Mouse (Mus musculus) neural tube, embryonic 11.5 days (tissue): ENCODE data around the gene Tmem106a. TPM values are rescaled to one million over a fixed set of nuclear protein-coding genes. Genes with fewer than 3 reads are reported as not detected.
A peak's percentile ranks its signal among the peaks of the same experiment; 100 is the strongest.
"Not testable (repeated sequence)": the region's sequence is repeated elsewhere in the genome, so short reads cannot be mapped to it uniquely, and the experiment has no call there.

Experiments
- ATAC-seq: fragments of 200-750 bp; cut with Nextera tagmentation; 2 replicates; pipeline ENCODE4 v1.8.0; 2017; ENCODE audit warnings: moderate number of reproducible peaks, mild to moderate bottlenecking, moderate TSS enrichment, moderate library complexity; ENCODE audit not compliant: insufficient read depth, low FRiP score, low TSS enrichment
- DNase-seq: peaks from one replicate; pipeline ENCODE4 v3.0.0-alpha.2; 2015; ENCODE audit warnings: low spot score
- H3K27ac ChIP-seq: fragments of 300-500 bp; sonication (generic); 2 replicates; pipeline ENCODE4 v1.5.1; 2014; ENCODE audit warnings: low read depth, mild to moderate bottlenecking, low read length
- H3K27me3 ChIP-seq: fragments of 300-500 bp; sonication (generic); 2 replicates; pipeline ENCODE4 v1.6.1; 2014; ENCODE audit warnings: mild to moderate bottlenecking, low read length, mixed read lengths; ENCODE audit not compliant: control insufficient read depth, insufficient read depth
- H3K36me3 ChIP-seq: fragments of 300-500 bp; sonication (generic); 2 replicates; pipeline ENCODE4 v1.6.1; 2014; ENCODE audit warnings: mild to moderate bottlenecking, low read length, moderate library complexity, mixed read lengths; ENCODE audit not compliant: control insufficient read depth, insufficient read depth
- H3K4me1 ChIP-seq: fragments of 300-500 bp; sonication (generic); 2 replicates; pipeline ENCODE4 v1.6.1; 2014; ENCODE audit warnings: low read length, mixed read lengths; ENCODE audit not compliant: control insufficient read depth, insufficient read depth
- H3K4me2 ChIP-seq: fragments of 300-500 bp; sonication (generic); 2 replicates; pipeline ENCODE4 v1.6.1; 2014; ENCODE audit warnings: low read depth, mild to moderate bottlenecking, moderate library complexity
- H3K4me3 ChIP-seq: fragments of 300-500 bp; sonication (generic); 2 replicates; pipeline ENCODE4 v1.5.1; 2014; ENCODE audit warnings: low read depth, low read length
- H3K9ac ChIP-seq: fragments of 300-500 bp; sonication (generic); 2 replicates; pipeline ENCODE4 v1.6.1; 2014; ENCODE audit warnings: mild to moderate bottlenecking, low read length
- H3K9me3 ChIP-seq: fragments of 300-500 bp; sonication (generic); 2 replicates; pipeline ENCODE4 v1.6.1; 2016; ENCODE audit warnings: low read length; ENCODE audit not compliant: control insufficient read depth
- WGBS: fragments of 180-500 bp; shearing (Covaris S2); extraction: QIAGEN DNeasy Blood & Tissue Kit; methylation state at CpG from one replicate; pipeline ENCODE4 v1.1.7; 2014; 5-methylcytosine and 5-hydroxymethylcytosine counted together
- polyA plus RNA-seq: library from polyadenylated mRNA; unstranded; fragments of >200 nt; fragmentation: Nextera tagmentation; extraction: Ambion mirVana; gene quantifications from 2 replicates; pipeline ENCODE4 v1.2.1, GENCODE M21; 2014

The Tmem106a gene
- polyA plus RNA-seq, 1 experiment from 2014 or later, result 1.6 TPM

DNA sequence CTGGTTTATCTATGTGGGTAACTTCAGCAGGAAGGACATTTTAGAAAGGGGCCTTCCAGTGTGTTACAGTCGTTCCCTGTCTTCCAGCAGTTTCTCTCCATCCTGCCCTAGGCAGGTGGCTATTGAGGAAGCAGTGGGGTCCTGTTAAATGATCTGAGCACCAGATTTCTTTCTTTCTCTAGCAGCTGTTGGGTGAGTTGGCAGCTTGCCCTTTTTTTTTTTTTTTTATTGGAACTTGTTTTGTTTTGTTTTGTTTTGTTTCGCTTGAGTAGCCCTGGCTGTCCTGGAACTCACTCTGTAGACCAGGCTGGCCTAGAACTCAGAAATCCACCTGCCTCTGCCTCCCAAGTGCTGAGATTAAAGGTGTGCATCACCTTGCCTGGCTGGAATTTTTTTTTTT, 25.1 kb upstream of the Tmem106a start:
- ATAC-seq, result no peak
- Histone ChIP-seq H3K4me3 (no peak overlapping the region), H3K27ac (no peak overlapping the region), H3K9me3 (no peaks in the 10 kb centered on the region), H3K27me3 (no peaks in the 10 kb centered on the region), H3K4me1 (peaks cover 10% of the 10 kb centered on the region; the same call in 1 of the 2 replicates), H3K36me3 (no peaks in the 10 kb centered on the region), H3K9ac (no peak overlapping the region), H3K4me2 (no peak overlapping the region)
- DNase-seq, result no peak
- 94% methylated on average over 2 of the region's 2 CpGs for WGBS

DNA sequence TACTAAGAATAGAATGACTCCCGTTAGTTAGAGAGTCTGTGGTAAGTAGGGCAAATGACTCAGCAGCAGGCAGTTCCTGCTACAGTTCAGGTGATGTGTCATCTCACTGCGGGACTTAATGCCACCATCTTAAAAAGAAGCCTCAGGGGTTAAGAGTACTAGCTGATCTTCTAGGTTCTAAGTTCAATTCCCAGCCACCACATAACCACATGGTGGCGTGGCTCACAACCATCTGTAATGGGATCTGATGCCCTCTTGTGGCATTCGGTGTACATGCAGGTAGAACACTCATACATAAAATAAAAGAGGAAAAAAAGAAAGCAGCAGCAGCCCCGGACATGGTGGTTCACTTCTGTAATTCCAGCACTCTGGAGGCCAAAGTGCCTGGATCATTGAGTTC, 19.7 kb upstream of the Tmem106a start:
- Histone ChIP-seq H3K27ac (no peak overlapping the region), H3K4me3 (no peak overlapping the region), H3K36me3 (peaks cover 13% of the 10 kb centered on the region), H3K9ac (no peak overlapping the region), H3K9me3 (no peaks in the 10 kb centered on the region), H3K4me1 (no peaks in the 10 kb centered on the region), H3K4me2 (no peak overlapping the region), H3K27me3 (no peaks in the 10 kb centered on the region)
- ATAC-seq (no peak), DNase-seq (peak; percentile 55)
- WGBS, result 48% methylated on average over 5 of the region's 5 CpGs

DNA sequence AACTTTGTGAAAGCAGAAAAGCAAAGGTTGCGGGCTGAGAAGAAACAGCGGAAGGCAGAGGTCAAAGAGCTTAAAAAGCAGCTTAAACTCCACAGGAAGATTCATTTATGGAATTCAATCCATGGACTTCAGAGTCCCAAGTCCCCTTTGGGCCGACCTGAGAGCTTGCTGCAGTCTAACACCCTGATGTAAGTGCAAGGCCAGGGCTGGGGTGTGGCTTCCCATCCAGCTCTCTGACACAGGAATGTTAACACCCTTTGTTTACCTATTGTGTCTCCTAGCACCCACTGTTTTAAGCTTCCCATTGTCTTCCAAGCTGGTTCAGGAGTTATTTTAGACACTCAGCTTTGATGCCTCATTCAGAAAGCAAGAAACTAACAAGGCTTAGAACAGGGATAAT, 13.6 kb upstream of the Tmem106a start:
- Histone ChIP-seq H3K27ac (no peak overlapping the region), H3K9me3 (no peaks in the 10 kb centered on the region), H3K27me3 (no peaks in the 10 kb centered on the region), H3K4me1 (no peaks in the 10 kb centered on the region), H3K9ac (no peak overlapping the region), H3K4me3 (no peak overlapping the region), H3K4me2 (no peak overlapping the region), H3K36me3 (peaks cover 31% of the 10 kb centered on the region)
- ATAC-seq (no peak), DNase-seq (no peak)
- WGBS, result 84% methylated on average over 3 of the region's 3 CpGs

GRCm38 (mm10) chr11:101576116-101576515, 5.9 kb upstream of the Tmem106a start:
- H3K4me3 ChIP-seq, result no peak overlapping the region
- ATAC-seq (no peak), DNase-seq (no peak)
- H3K9me3 ChIP-seq, result no peaks in the 10 kb centered on the region
- H3K27me3 ChIP-seq, result no peaks in the 10 kb centered on the region
- H3K27ac ChIP-seq, result no peak overlapping the region
- H3K4me1 ChIP-seq, result no peaks in the 10 kb centered on the region
- H3K4me2 ChIP-seq, result no peak overlapping the region
- peaks cover 27% of the 10 kb centered on the region for H3K36me3 ChIP-seq
- 85% methylated on average over 6 of the region's 6 CpGs for WGBS
- H3K9ac ChIP-seq, result no peak overlapping the region

DNA sequence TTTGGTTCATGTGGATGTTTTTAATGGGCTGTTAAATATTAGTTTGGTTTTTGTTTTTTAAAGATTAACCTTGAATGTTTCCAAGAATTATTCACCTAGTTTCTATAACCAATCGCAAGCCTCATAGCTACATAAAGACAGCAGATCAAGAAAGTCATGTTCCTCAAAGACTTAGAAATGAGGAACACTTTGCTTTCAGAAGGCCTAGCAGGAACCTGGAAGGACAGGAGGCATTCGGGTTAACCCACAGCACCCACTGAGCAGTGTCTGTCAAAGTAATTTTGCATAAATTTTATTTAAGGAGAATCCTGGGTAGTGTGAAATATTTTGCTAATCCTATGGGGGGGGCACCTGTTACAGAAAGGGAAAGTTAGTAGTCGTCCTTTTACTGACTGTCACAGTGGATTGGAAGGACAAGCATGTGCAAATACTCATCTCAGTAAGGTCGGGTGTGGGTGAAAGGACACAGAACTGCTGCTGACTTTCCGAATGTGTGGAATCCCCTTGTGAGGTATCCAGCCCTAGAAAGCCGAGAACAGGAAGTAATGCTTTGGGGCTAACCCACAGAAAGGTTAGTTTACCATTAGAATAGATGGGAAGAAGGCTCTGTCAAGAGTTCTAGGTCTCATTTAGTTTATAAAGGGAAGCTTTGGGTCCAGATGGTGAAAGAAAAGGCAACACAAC, 819 bp upstream of the Tmem106a start:
- DNase-seq (no peak), ATAC-seq (no peak)
- Histone ChIP-seq H3K9me3 (no peaks in the 10 kb centered on the region), H3K36me3 (peaks cover 7% of the 10 kb centered on the region), H3K4me1 (peaks cover 3% of the 10 kb centered on the region; the same call in 1 of the 2 replicates), H3K4me2 (no peak overlapping the region), H3K27ac (no peak overlapping the region), H3K4me3 (no peak overlapping the region), H3K9ac (no peak overlapping the region), H3K27me3 (no peaks in the 10 kb centered on the region)
- WGBS, result 83% methylated on average over 6 of the region's 6 CpGs

DNA sequence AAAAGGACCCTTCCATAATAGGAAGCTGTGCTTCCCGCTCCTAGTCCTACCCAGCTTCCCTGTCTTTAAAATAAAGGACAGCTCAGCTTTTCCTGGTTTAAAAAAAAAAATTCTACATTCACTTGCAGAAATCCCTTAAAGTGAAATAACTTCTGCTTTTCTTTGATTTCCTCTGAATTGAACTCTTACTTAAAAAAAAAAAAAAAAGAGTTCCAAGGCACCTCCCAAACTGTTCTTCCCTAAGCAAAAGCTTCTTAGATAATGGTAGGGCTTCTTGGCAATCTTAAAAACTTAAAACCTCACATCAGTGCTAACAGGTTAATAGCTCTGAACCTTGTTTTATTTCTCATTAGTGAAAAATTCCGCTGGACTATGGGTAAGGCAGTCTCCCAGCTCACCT, 1.2 kb downstream of the Tmem106a start:
- no peak overlapping the region for H3K27ac ChIP-seq
- 89% methylated on average over 2 of the region's 2 CpGs for WGBS
- no peak overlapping the region for H3K9ac ChIP-seq
- no peaks in the 10 kb centered on the region; the same call in 1 of the 2 replicates for H3K36me3 ChIP-seq
- H3K9me3 ChIP-seq, result no peaks in the 10 kb centered on the region
- H3K27me3 ChIP-seq, result no peaks in the 10 kb centered on the region
- peaks cover 3% of the 10 kb centered on the region; the same call in 1 of the 2 replicates for H3K4me1 ChIP-seq
- no peak for DNase-seq
- H3K4me2 ChIP-seq, result no peak overlapping the region
- ATAC-seq, result no peak
- no peak overlapping the region for H3K4me3 ChIP-seq

GRCm38 (mm10) chr11:101585031-101585430, 3.0 kb downstream of the Tmem106a start:
- H3K4me1 ChIP-seq, H3K36me3 ChIP-seq, H3K9me3 ChIP-seq, H3K9ac ChIP-seq, ATAC-seq, H3K27me3 ChIP-seq, DNase-seq, H3K4me3 ChIP-seq, H3K27ac ChIP-seq, H3K4me2 ChIP-seq: not testable (repeated sequence)
- 100% methylated on average over 1 of the region's 1 CpGs for WGBS

DNA sequence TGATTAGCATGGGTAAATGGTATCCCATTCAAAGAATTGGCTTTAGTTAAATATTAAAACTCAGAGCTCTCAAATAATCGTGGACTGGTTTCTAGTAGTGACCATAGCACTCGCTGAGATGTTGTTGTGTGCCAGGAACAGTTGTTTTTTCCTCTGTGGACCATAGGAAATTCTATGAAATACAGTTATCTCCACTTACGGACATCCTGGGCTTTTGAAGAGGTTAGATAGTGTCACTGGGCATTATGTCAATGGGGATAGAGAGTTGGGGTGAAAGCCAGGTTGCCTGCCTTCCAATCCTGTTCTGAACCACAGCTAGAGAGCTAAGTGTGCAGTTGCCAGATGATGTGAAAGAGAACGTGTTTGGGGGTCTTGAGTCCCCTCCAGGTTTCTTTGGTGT, 3.8 kb downstream of the Tmem106a start:
- Histone ChIP-seq H3K36me3 (no peaks in the 10 kb centered on the region), H3K4me1 (peaks cover 3% of the 10 kb centered on the region; the same call in 1 of the 2 replicates), H3K9me3 (no peaks in the 10 kb centered on the region), H3K27me3 (no peaks in the 10 kb centered on the region), H3K4me3 (no peak overlapping the region), H3K9ac (no peak overlapping the region), H3K4me2 (no peak overlapping the region), H3K27ac (no peak overlapping the region)
- 83% methylated on average over 4 of the region's 4 CpGs for WGBS
- ATAC-seq (no peak), DNase-seq (no peak)

DNA sequence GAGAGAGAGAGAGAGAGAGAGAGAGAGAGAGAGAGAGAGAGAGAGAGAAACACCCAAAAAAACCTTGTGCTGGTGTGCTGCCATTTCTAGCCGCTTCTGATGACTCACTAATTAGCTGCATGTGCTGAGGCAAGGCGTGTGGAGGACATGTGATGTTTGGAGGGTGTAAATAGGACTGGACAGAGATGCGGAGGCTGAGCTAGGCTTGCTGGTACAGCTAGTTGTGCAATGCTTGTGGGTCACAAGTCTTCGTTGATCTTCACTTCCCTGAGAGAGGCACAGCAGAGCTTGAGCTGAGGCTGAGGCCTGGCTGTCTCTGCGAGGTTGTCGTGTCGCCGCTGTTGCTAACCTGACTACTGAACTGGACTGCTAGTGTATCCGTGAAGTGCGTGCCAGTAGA, 5.6 kb downstream of the Tmem106a start:
- Histone ChIP-seq H3K9ac (no peak overlapping the region), H3K4me2 (no peak overlapping the region), H3K9me3 (no peaks in the 10 kb centered on the region), H3K36me3 (no peaks in the 10 kb centered on the region), H3K4me1 (no peaks in the 10 kb centered on the region), H3K27ac (no peak overlapping the region), H3K27me3 (no peaks in the 10 kb centered on the region), H3K4me3 (no peak overlapping the region)
- DNase-seq, result no peak
- no peak for ATAC-seq
- WGBS, result 92% methylated on average over 10 of the region's 10 CpGs
